Mouse (Mus musculus) A20 (cell line): ENCODE data around the gene Susd1.
A peak's percentile ranks its signal among the peaks of the same experiment; 100 is the strongest.

ENCODE experiments used
- DNase-seq: peaks from one replicate; pipeline ENCODE4 v3.0.0-alpha.2; 2011; ENCODE audit warnings: low read depth, low spot score

The Susd1 gene

GRCm38 (mm10) chr4:59381007-59381743 lies 57.3 kb downstream of the Susd1 start:
- DNase-seq, result no peak

DNA sequence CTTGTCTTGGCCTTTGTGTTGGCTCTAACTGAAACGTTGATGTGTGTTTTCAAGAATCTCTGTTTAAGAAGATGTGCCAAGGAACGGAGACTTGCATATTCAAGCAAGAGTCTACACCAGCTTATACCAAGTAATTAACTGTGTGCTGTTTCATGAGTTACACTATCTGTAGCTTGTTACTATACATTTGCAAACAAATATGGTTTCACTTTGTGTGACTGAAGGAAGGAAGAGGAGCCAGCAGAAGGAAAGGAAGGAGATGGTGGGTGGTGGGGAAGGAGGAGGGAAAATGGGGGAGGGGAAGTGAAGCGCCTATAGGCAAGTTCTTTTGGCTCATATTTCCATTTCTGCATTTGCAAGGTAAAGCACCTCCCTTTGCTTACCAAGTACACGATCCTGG lies 58.0 kb downstream of the Susd1 start:
- DNase-seq, result no peak

DNA sequence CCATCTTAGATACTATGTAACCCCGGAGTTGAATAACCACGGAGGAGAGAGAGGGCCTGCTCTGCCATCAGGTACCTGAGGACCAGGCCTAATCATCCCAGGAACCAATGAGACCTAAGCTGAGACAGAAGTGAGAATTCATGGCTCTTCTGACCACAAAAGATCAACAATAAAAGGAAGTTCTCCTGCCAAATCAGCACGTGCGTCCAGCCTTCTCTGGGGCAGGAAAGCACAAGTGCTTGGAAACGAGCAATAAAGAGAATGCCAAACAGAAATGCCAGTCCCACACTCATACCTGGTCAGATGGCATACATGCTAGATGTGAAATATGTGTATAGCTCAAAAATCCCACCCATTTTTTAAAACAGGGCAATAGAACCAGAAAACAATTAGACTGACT lies 58.6 kb downstream of the Susd1 start:
- no peak for DNase-seq

DNA sequence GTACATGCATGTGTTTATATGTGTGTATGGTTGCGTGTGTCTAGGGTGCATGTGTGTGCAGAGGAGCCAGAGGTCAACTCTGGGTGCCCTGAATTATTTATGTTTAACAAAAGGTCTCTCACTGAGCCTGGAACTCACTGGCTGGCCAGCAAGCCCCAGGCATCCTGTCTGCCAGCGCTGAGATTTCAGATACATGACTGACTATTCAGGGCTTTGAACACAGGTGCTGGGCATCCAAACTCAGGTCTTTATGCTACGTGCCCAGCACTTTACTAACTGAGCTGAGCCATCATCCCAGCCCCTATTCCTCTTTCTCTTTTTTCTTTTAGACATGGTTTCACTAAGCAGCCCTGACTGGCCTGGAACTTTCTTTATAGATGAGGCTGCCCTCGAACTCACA lies 59.8 kb downstream of the Susd1 start:
- DNase-seq, result no peak

DNA sequence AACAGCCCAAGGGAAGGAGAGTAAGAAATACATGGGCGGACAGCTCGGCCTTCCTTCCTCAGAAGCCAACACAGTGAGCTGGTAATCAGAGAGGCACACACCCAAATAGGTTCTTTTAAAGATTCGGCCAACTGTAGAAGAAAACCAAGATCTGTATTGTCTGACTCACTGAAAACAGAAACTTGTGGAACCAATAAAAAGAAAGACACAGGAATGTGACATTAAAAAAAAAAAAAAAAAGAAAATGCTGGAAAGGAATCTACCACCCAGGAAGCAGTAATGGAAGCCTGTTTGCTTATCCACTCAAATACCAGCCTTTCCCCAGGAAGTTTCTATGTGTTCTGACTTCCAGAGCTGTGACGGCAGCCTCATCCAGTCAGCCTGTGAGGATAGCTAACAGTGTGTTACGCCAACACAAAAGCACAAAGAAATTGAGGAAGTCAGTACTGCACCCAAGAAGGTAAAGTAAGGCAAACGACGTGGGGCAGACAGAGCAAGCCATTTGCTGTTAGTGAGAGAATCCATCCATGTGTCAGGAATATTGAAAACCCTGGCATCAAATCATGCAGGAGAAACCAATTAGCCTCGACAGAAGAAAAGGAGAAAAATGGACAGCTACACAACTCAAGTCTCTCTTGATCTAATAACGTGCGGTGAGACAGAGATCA lies 64.0 kb downstream of the Susd1 start:
- DNase-seq, result no peak

GRCm38 (mm10) chr4:59372546-59373157 lies 65.8 kb downstream of the Susd1 start:
- no peak for DNase-seq

GRCm38 (mm10) chr4:59371910-59372309 lies 66.5 kb downstream of the Susd1 start:
- DNase-seq, result no peak

DNA sequence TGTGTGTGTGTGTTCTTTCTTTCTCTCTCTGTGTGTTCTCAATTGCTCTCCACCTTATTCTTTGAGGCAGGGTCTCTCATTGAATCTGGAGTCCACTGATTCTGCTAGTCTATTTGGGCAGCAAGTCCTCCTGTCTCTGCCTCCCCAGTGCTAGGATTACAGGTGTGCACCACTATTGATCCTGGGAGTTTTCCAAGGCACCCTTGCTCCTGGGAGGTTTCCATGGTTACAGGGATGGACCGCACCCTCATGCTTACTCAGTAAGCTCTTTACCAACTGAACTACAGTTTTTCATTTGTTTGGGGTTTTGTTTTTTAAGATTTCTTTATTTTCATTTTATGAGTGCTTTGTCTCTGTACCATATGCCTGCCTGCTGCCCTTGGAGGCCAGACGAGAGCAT lies 68.5 kb downstream of the Susd1 start:
- no peak for DNase-seq

GRCm38 (mm10) chr4:59368118-59368517 lies 70.3 kb downstream of the Susd1 start:
- DNase-seq, result no peak

DNA sequence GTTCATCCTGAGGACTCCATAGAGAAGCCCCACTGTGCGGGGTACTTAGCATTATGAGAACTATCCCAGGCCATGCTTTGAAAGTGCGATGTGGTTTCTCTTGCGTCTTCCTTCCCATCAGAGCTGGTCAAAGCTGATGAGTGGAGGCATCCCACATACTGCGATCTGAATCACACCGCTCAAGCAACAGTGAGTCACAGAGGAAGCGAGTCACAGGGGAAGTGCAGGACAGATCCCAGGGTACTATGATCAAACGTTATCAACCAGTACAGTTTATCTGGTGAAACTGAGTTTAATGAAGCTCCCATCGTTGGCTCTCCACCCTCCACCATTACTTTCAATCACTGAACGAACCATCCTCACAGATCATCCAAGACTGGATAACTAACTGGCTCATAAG lies 72.2 kb downstream of the Susd1 start:
- DNase-seq, result no peak

GRCm38 (mm10) chr4:59365571-59365970 lies 72.9 kb downstream of the Susd1 start:
- no peak for DNase-seq

DNA sequence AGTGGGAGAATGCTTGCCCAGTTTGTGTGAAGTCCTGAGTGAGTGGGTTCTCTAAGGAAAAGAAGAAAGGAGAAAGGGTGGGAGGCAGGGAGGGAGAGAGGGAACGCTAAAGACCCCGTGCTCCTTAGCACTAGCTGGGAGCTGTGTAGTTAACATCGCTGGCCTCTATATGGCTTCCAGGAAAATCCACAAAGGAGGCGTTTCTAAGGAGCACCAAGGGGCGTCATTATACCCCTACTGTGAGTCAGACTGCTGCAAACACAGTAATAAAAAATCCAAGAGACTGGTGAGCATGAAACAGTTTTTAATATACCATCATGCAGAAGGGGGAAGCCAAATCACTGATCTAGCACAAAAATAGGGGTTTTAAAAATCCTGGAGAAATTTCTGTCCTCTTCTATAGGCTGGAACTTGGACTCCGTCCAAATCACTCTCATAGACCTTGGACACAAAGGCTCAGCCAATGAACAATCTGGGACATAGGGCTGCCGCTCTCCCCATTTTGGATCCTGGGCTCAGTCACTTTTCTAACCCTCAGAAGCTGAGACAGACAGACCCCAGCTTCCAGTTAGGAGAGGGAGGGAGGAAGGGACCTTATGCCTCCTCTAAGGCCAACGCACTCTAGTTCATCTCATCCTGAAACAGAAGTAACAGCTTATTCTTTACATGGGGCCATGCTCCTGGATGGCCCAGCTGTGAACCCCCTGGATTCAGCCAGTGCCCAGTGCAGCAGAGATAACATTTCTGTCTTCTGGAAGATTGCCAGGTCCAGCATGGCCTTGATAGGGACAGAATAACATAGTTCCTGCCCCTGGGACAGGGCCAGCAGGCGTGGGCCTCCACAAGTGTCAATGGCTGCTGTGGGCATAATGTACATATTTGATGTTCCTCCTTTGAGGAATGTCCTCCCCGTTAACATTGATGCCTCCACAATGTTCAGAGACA lies 73.9 kb downstream of the Susd1 start:
- no peak for DNase-seq

DNA sequence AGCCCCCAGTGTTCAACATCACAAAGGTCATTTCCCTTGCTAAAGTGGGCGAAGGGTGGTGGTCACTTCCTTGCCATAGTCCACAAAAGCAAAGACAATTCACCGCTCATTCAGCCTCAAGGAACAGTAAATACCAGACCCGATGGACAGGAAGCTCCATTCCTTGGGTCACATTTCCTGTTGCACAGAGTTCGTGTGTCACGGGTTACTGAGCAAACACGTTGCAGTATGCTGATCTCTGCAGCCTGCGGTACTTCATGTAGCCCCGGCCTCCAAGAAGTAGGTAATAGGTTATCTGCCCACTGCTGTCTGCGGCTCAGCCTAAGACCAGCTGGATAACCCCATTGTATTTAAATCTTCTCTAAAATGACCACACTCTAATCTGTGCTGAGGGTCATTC lies 75.4 kb downstream of the Susd1 start:
- no peak for DNase-seq

DNA sequence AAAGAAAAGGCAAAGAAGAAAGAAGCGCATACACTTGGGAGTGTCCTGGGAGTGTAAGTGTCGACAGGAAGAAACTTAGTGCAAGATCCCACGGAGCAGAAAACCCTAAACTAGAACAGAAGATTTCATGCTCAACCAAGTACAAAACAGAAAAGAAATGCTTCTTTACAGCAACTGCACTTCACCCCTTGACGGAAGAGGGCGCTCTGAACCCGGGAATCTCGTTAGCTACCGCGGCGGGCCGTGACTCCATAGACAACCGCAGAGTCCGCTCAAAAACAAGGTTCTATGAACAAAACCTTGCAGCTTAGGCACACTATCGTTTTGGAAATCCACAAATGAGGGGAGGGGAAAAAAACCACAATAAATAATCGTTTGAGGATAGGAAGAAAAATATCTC lies 77.7 kb downstream of the Susd1 start:
- peak; percentile 77 for DNase-seq

GRCm38 (mm10) chr4:59359921-59360320 lies 78.5 kb downstream of the Susd1 start:
- no peak for DNase-seq

- DNase-seq, result no peak
Measured at GRCm38 (mm10) chr4:59358960-59359359, 79.5 kb downstream of the Susd1 start.

DNA sequence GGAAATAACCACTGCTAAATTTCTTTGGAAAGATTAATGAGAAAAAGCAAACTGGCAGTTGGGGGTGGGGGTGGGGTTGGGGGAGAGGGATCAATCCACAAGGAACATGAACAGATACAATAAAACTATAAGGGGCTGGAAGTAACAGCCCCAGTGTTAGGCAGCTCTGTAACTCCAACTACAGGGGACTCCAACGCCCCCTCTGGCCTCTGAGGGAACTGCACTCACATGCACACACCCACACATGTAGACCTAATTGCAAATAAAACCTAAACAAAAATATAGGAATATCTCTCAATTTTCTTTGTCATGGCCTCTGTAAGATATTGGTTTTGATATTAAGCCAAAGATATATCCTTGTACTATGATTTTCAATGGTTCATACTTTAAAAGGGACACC lies 83.0 kb downstream of the Susd1 start:
- no peak for DNase-seq

- no peak for DNase-seq
Measured at GRCm38 (mm10) chr4:59354666-59355065, 83.8 kb downstream of the Susd1 start.

DNA sequence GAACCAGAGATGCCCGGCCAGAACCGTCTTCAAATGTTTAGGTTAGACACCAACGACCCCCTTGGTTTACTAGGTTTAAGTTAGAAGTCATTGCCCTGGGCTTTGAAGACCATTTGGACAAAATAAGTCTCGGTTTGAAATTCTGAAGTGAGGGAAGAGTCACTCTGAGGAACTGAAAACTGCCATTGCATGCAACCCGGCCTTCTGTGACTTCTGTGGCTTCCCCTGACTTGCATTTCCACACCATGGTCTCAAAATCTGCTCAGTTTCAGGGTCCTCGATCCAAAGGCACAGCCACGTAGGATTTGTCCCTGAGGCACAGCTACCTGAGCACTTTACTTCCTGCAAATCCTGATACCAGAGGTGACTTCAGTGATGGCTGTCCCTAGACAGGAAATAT lies 86.5 kb downstream of the Susd1 start:
- DNase-seq, result peak; percentile 41

- DNase-seq, result no peak
Measured at GRCm38 (mm10) chr4:59350354-59350753, 88.1 kb downstream of the Susd1 start.

DNA sequence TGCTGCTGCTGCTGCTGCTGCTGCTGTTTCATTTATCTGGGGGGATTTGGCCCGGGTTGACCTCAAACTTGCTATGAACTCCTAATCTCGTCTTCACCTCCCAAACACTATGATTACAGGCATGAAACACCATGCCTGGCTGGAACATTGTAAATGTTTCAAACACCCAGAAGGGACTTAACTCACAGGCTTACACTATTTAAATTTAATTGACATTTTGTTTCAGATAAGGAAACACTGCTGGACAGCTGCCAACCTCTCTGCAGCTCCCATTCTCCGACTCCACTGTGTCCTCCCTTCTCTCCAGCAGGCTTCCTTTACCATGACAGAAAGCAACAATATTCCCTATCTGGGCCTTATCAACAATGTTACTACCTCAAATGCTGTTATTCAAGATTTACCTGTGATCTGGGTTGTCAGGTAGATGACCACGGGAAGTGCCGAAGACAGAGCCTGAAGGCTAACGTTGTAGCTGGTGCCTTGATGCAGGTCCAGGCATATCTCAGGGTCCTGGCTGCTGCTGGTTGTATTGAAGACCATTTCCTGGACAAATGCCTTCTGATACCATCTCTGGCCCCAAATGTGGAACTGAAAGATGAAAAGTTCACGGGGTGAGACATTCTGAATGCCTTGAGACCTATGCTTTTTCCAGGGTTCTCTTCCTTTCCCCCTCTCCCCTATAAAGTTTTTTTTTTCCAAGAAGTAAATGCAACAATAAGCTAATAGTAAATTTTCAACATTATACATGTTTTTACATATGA lies 88.8 kb downstream of the Susd1 start:
- DNase-seq, result no peak
